Comparison of ENCODE assay signal across 24 mouse cellular contexts in genomic region chrX:159969025-159969424, GRCm38 (mm10). TPM values are rescaled to one million over a fixed set of nuclear protein-coding genes. Genes with fewer than 3 reads are reported as not detected.
A peak's percentile ranks its signal among the peaks of the same experiment; 100 is the strongest.
DNase-seq lines count a peak whose midpoint lies in the region; ATAC-seq and TF ChIP-seq lines count a peak whose summit lies in the region.
"Had no signal": no experiment of that assay in that cellular context is flagged by ENCODE, and none has a peak within 500 bp of the region (broad histone marks: within the 10 kb centered on the region; RNA-seq: fewer than 3 reads in every experiment).

No protein-coding gene starts in this region.

- no peaks in the 10 kb centered on the region for H3K9me3 ChIP-seq in kidney, embryonic 16.5 days (ENCODE audit: low read length)
- no peaks in the 10 kb centered on the region for H3K9me3 ChIP-seq in kidney, embryonic 15.5 days (replicated peaks)
- H3K9me3 ChIP-seq: forebrain, embryonic 10.5 days; forebrain, embryonic 13.5 days; G1E; hindbrain, embryonic 13.5 days had no signal

- 0 out of 2 replicates have a peak, but pooled peaks have one; percentile 14 for ATAC-seq in kidney, embryonic 16.5 days (ENCODE audit: low FRiP score, low TSS enrichment)
- ATAC-seq in kidney, embryonic 15.5 days (replicated peaks; ENCODE audit: low FRiP score), result no peak
- ATAC-seq: forebrain, embryonic 13.5 days; forebrain, embryonic 16.5 days; hindbrain, embryonic 16.5 days had no signal

- 0 out of 2 replicates have a peak, but pooled peaks cover 4% of the 10 kb centered on the region for H3K4me1 ChIP-seq in kidney, adult 2 months (ENCODE audit: control insufficient read depth, insufficient read depth, low read length)
- H3K4me1 ChIP-seq in kidney, embryonic 16.5 days (ENCODE audit: insufficient read depth, low read length), result no peaks in the 10 kb centered on the region
- H3K4me1 ChIP-seq in kidney, embryonic 15.5 days, result no peaks in the 10 kb centered on the region
- H3K4me1 ChIP-seq: forebrain, embryonic 10.5 days; forebrain, embryonic 13.5 days; hindbrain, embryonic 13.5 days had no signal

- no peak for TF ChIP-seq POLR2A in kidney, adult 2 months (IDR thresholded peaks at IDR 0.05; ENCODE audit: low read depth, low read length)

- H3K27ac ChIP-seq in kidney, adult 2 months (ENCODE audit: insufficient read depth, low read depth, low read length), result no peak overlapping the region; the same call in 1 of the 2 replicates
- H3K27ac ChIP-seq in kidney, embryonic 16.5 days (ENCODE audit: low read length), result no peak overlapping the region
- H3K27ac ChIP-seq in kidney, embryonic 15.5 days, result no peak overlapping the region
- H3K27ac ChIP-seq: forebrain, embryonic 10.5 days; forebrain, embryonic 13.5 days; gastrocnemius, adult 2 months; hindbrain, embryonic 13.5 days had no signal

- no peak for TF ChIP-seq CTCF in kidney, adult 2 months (conservative IDR thresholded peaks at IDR 0.05; ENCODE audit: insufficient read depth, insufficient read length, low read depth, low read length)

- DNase-seq in kidney, adult 2 months, result peak; percentile 69
- no peak for DNase-seq in kidney, postnatal 4 days
- DNase-seq in kidney, postnatal 25 days, result peak; percentile 8 to 42
- DNase-seq in spleen, adult 12 weeks (ENCODE audit: low spot score), result no peak
- no peak for DNase-seq in frontal cortex, postnatal 25 days (ENCODE audit: low spot score in 2 of 2)
- DNase-seq: adrenal gland, adult 2 months; adrenal gland, postnatal 14 days; B cell, adult 2 months; cerebellum, adult 11 months; cerebellum, adult 9-10 months; cerebellum, postnatal 14 days; gastrocnemius, adult 2 months; gastrocnemius, postnatal 14 days; heart, adult 11 months had no signal

- no peaks in the 10 kb centered on the region for H3K27me3 ChIP-seq in kidney, adult 2 months (replicated peaks; ENCODE audit: control insufficient read depth, insufficient read depth, low read length)
- H3K27me3 ChIP-seq in kidney, embryonic 16.5 days (ENCODE audit: insufficient read depth, low read length), result peaks cover 7% of the 10 kb centered on the region
- peaks cover 40% of the 10 kb centered on the region for H3K27me3 ChIP-seq in kidney, embryonic 15.5 days
- H3K27me3 ChIP-seq: CH12.LX; forebrain, embryonic 13.5 days had no signal

- H3K4me2 ChIP-seq in kidney, embryonic 16.5 days (replicated peaks; ENCODE audit: low read depth, low read length), result no peak overlapping the region
- no peak overlapping the region for H3K4me2 ChIP-seq in kidney, embryonic 15.5 days
- H3K4me2 ChIP-seq: forebrain, embryonic 13.5 days; heart, embryonic 11.5 days; hindbrain, embryonic 13.5 days had no signal

- H3K9ac ChIP-seq in kidney, embryonic 16.5 days (replicated peaks; ENCODE audit: low read length), result no peak overlapping the region
- H3K9ac ChIP-seq in kidney, embryonic 15.5 days, result no peak overlapping the region
- H3K9ac ChIP-seq: forebrain, embryonic 13.5 days; hindbrain, embryonic 13.5 days had no signal

- H3K4me3 ChIP-seq in kidney, adult 2 months (ENCODE audit: insufficient read depth, low read depth, low read length), result no peak overlapping the region
- no peak overlapping the region for H3K4me3 ChIP-seq in kidney, embryonic 16.5 days (ENCODE audit: low read length)
- no peak overlapping the region for H3K4me3 ChIP-seq in kidney, embryonic 15.5 days (replicated peaks)
- H3K4me3 ChIP-seq: forebrain, embryonic 10.5 days; forebrain, embryonic 13.5 days; gastrocnemius, adult 2 months; hindbrain, embryonic 13.5 days had no signal

- no peaks in the 10 kb centered on the region for H3K36me3 ChIP-seq in kidney, adult 2 months (ENCODE audit: control insufficient read depth, insufficient read depth, low read length)
- H3K36me3 ChIP-seq in kidney, embryonic 16.5 days (ENCODE audit: insufficient read depth, low read length), result no peaks in the 10 kb centered on the region
- H3K36me3 ChIP-seq in kidney, embryonic 15.5 days, result no peaks in the 10 kb centered on the region
- H3K36me3 ChIP-seq: forebrain, embryonic 10.5 days; hindbrain, embryonic 13.5 days had no signal

- 57% methylated on average over 2 of the region's 2 CpGs for WGBS in kidney, adult 2 months
- WGBS in kidney, embryonic 16.5 days, result 91% methylated on average over 2 of the region's 2 CpGs
- 70% methylated on average over 2 of the region's 2 CpGs for WGBS in kidney, embryonic 15.5 days

RNA-seq across cellular contexts. Expression of gene Map3k15, which starts 19.2 kb away (rescaled TPM):
- 10.9 and 11.3 TPM in 2 replicates for polyA plus RNA-seq in kidney, adult 2 months (2012; rRNA removed)
- polyA plus RNA-seq in kidney, embryonic 16.5 days (2015; fragmentation: Nextera tagmentation; extraction: Ambion mirVana), result 0.39 and 0.45 TPM in 2 replicates
- polyA plus RNA-seq in kidney, embryonic 15.5 days (2015; fragmentation: Nextera tagmentation; extraction: Ambion mirVana), result 0.21 and 0.48 TPM in 2 replicates
- polyA plus RNA-seq: G1E had no signal

Comparison
In these comparisons a context has a peak if more than half of its experiments do, and no peak if none do; other contexts are left out.
1. DNase-seq: peak in kidney, adult 2 months (single experiment) and kidney, postnatal 25 days (2 of 2); none in kidney, postnatal 4 days (0 of 2), spleen, adult 12 weeks (single experiment) and frontal cortex, postnatal 25 days (0 of 2).